Mouse (Mus musculus): ENCODE data around the gene Rock2. TPM values are rescaled to one million over a fixed set of nuclear protein-coding genes. Genes with fewer than 3 reads are reported as not detected.

Gene Rock2
- polyA plus RNA-seq, 1 experiment from 2014 or later = 15.6 TPM

DNA sequence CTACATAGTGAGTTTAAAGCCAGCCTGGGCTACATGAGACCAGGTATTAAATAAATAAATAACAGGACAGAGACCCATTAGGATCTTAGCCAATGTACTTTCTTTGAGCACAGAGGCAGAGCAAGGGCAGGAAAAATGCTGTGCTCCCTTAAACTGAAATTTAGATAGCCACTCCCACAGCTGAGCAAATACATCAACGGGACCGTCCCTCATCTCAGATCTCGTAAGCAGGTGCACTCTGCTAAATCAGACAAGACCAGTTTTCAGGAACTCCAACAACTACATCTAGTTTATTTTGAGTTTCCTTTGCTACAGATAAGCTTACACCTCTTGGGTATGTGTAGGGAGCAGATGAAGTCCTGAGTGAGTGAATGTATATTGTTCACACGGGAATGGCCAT lies 36.6 kb upstream of the Rock2 start:
- no peak overlapping the region for H3K27ac ChIP-seq (ENCODE audit: low read length)
- no peak overlapping the region for H3K4me2 ChIP-seq (ENCODE audit: low read length)
- no peak overlapping the region for H3K9ac ChIP-seq (replicated peaks; ENCODE audit: low read depth, low read length)
- 92% methylated on average over 4 of the region's 4 CpGs for WGBS
- no peaks in the 10 kb centered on the region for H3K9me3 ChIP-seq (ENCODE audit: control insufficient read depth, low read length)
- H3K36me3 ChIP-seq (ENCODE audit: control insufficient read depth, insufficient read depth) = no peaks in the 10 kb centered on the region
- H3K4me3 ChIP-seq (replicated peaks; ENCODE audit: low read length) = no peak overlapping the region
- ATAC-seq = no peak
- peaks cover 6% of the 10 kb centered on the region for H3K4me1 ChIP-seq (replicated peaks; ENCODE audit: control insufficient read depth, insufficient read depth, low read length)
- H3K27me3 ChIP-seq (replicated peaks; ENCODE audit: control insufficient read depth, insufficient read depth, low read length) = no peaks in the 10 kb centered on the region

DNA sequence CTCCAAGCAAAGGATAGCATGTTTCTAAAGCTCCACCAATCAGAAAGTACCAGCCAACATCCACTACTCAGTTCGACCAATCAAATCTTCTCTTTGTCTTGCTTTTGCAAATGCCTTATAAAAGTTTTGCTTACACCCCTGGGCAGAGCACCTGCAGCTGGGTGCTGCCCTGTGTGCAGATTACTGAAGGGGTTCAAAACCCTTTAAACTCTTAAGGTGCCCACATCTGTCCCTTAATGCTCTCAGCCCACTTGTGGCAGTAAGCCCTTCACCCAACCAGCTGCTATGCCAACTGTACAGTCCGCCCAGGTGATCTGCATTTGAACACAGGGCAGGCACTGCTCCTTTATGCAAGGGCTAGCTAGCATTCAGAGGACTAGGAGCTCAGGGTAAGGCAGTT lies 34.9 kb upstream of the Rock2 start:
- 83% methylated on average over 2 of the region's 2 CpGs for WGBS
- Histone ChIP-seq H3K36me3 (ENCODE audit: control insufficient read depth, insufficient read depth) (no peaks in the 10 kb centered on the region), H3K4me3 (replicated peaks; ENCODE audit: low read length) (no peak overlapping the region), H3K9ac (replicated peaks; ENCODE audit: low read depth, low read length) (no peak overlapping the region), H3K4me2 (ENCODE audit: low read length) (no peak overlapping the region), H3K9me3 (ENCODE audit: control insufficient read depth, low read length) (no peaks in the 10 kb centered on the region), H3K27me3 (replicated peaks; ENCODE audit: control insufficient read depth, insufficient read depth, low read length) (no peaks in the 10 kb centered on the region), H3K27ac (ENCODE audit: low read length) (no peak overlapping the region), H3K4me1 (replicated peaks; ENCODE audit: control insufficient read depth, insufficient read depth, low read length) (peaks cover 6% of the 10 kb centered on the region)
- no peak for ATAC-seq

DNA sequence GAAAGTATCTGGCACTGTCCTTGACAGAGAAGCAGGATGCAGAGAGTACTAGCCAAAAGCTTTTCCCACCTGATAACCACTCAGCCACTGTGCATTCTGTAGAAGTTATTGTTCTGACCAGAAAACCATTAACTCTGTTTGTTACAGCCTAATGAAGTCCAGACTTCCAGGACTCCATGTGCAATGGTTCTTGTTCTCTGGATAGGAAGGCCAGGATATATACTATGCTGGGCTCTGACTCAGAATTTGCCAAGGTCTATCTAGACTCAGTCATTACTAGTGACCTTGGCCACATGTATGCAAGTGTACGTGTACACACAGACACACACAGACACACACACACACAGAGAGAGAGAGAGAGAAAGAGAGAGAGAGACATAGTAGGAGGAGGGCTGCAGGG lies 34.2 kb upstream of the Rock2 start:
- Histone ChIP-seq H3K27ac (ENCODE audit: low read length) (no peak overlapping the region), H3K4me1 (replicated peaks; ENCODE audit: control insufficient read depth, insufficient read depth, low read length) (peaks cover 6% of the 10 kb centered on the region), H3K36me3 (ENCODE audit: control insufficient read depth, insufficient read depth) (no peaks in the 10 kb centered on the region), H3K27me3 (replicated peaks; ENCODE audit: control insufficient read depth, insufficient read depth, low read length) (no peaks in the 10 kb centered on the region), H3K9me3 (ENCODE audit: control insufficient read depth, low read length) (no peaks in the 10 kb centered on the region), H3K4me3 (replicated peaks; ENCODE audit: low read length) (no peak overlapping the region), H3K4me2 (ENCODE audit: low read length) (no peak overlapping the region), H3K9ac (replicated peaks; ENCODE audit: low read depth, low read length) (no peak overlapping the region)
- no peak for ATAC-seq
- 72% methylated on average over 1 of the region's 1 CpGs for WGBS

DNA sequence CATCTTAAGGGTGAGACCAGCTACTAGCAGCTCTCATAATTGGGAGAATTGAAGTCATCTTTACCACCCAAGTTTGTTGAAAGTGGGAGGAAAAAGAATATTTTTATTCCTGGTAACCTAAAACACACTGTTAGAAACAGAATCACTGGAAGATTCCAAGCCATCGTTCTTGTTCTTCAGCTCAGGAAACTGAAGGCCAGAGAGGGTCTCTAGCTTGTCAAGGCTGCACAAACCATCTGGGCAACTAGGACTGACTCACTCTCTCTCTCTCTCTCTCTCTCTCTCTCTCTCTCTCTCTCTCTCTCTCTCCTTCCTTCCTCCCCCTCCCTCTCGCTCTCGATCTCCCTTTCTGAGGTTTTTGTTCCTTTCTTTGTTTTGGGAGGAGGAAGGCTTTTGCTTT lies 33.7 kb upstream of the Rock2 start:
- Histone ChIP-seq H3K27ac (ENCODE audit: low read length) (no peak overlapping the region), H3K4me1 (replicated peaks; ENCODE audit: control insufficient read depth, insufficient read depth, low read length) (peaks cover 2% of the 10 kb centered on the region), H3K9ac (replicated peaks; ENCODE audit: low read depth, low read length) (no peak overlapping the region), H3K27me3 (replicated peaks; ENCODE audit: control insufficient read depth, insufficient read depth, low read length) (no peaks in the 10 kb centered on the region), H3K4me3 (replicated peaks; ENCODE audit: low read length) (no peak overlapping the region), H3K9me3 (ENCODE audit: control insufficient read depth, low read length) (no peaks in the 10 kb centered on the region), H3K36me3 (ENCODE audit: control insufficient read depth, insufficient read depth) (no peaks in the 10 kb centered on the region), H3K4me2 (ENCODE audit: low read length) (no peak overlapping the region)
- no peak for ATAC-seq
- WGBS = 57% methylated on average over 3 of the region's 3 CpGs

DNA sequence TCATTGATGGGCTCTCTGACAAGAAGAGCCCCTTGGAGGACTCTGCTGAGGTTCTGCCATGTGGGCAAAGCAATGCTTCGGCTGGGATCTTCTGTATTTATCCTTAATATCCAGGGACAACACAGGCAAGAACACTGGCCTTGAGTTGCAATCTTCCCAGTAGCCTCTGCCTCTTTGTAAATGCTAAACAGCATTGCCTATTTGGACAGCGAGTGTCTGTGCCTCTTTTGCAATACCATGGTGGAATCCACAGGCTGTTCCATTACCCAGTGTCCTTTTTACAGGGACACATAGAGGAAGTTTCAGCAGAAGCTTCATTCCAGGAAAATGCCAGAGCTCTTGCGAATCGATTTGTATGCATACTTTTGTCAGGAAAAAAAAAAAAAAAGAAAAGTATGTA lies 30.2 kb upstream of the Rock2 start:
- H3K27me3 ChIP-seq (replicated peaks; ENCODE audit: control insufficient read depth, insufficient read depth, low read length) = no peaks in the 10 kb centered on the region
- no peak overlapping the region for H3K4me2 ChIP-seq (ENCODE audit: low read length)
- no peaks in the 10 kb centered on the region for H3K9me3 ChIP-seq (ENCODE audit: control insufficient read depth, low read length)
- no peak overlapping the region for H3K27ac ChIP-seq (ENCODE audit: low read length)
- H3K36me3 ChIP-seq (ENCODE audit: control insufficient read depth, insufficient read depth) = no peaks in the 10 kb centered on the region
- H3K4me1 ChIP-seq (replicated peaks; ENCODE audit: control insufficient read depth, insufficient read depth, low read length) = no peaks in the 10 kb centered on the region
- 88% methylated on average over 4 of the region's 4 CpGs for WGBS
- no peak overlapping the region for H3K9ac ChIP-seq (replicated peaks; ENCODE audit: low read depth, low read length)
- ATAC-seq = no peak
- no peak overlapping the region for H3K4me3 ChIP-seq (replicated peaks; ENCODE audit: low read length)

DNA sequence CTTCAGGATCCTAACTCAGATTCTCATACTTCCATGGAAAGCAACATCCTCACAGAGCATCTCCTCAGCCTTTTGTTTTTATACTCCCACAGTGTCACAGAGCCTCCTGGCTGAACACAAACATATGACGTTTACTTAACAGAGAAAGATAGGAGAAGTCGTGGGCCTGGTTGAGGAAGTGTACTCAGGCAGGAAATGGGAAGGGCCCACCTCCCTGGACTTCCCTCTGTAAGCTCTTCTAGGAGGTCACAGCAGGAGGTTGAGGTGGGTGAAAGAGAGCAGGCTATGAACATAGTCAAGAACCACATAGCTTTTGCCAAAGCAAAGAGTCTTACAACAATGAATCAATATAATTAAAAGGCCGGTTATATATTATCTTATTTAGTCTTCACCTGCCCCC lies 28.8 kb upstream of the Rock2 start:
- H3K4me2 ChIP-seq (ENCODE audit: low read length) = no peak overlapping the region
- peaks cover 4% of the 10 kb centered on the region for H3K4me1 ChIP-seq (replicated peaks; ENCODE audit: control insufficient read depth, insufficient read depth, low read length)
- no peaks in the 10 kb centered on the region for H3K36me3 ChIP-seq (ENCODE audit: control insufficient read depth, insufficient read depth)
- H3K27me3 ChIP-seq (replicated peaks; ENCODE audit: control insufficient read depth, insufficient read depth, low read length) = no peaks in the 10 kb centered on the region
- H3K4me3 ChIP-seq (replicated peaks; ENCODE audit: low read length) = no peak overlapping the region
- H3K9me3 ChIP-seq (ENCODE audit: control insufficient read depth, low read length) = no peaks in the 10 kb centered on the region
- H3K9ac ChIP-seq (replicated peaks; ENCODE audit: low read depth, low read length) = no peak overlapping the region
- no peak for ATAC-seq
- WGBS = 85% methylated on average over 3 of the region's 3 CpGs
- no peak overlapping the region for H3K27ac ChIP-seq (ENCODE audit: low read length)

DNA sequence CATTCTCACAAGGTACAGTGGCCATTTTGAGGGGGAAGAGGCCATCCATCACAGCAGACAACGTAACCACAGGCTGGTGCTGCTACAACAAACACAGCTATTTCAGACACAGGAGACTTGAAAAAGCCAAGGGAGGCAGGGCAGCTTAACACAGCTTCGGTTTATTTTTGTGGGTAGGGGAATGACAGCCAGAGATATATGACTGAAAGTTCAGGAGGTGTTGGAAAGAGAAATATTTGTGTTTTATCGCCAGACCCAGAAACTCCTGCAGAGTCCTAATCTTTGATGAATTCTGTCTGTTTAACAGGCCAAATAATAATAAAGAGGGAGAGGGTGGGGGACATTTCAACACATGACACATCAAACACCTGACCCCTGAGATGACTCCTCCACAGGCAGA lies 28.2 kb upstream of the Rock2 start:
- Histone ChIP-seq H3K9ac (replicated peaks; ENCODE audit: low read depth, low read length) (no peak overlapping the region), H3K4me3 (replicated peaks; ENCODE audit: low read length) (no peak overlapping the region), H3K4me1 (replicated peaks; ENCODE audit: control insufficient read depth, insufficient read depth, low read length) (peaks cover 4% of the 10 kb centered on the region), H3K27me3 (replicated peaks; ENCODE audit: control insufficient read depth, insufficient read depth, low read length) (no peaks in the 10 kb centered on the region), H3K4me2 (ENCODE audit: low read length) (no peak overlapping the region), H3K36me3 (ENCODE audit: control insufficient read depth, insufficient read depth) (no peaks in the 10 kb centered on the region), H3K27ac (ENCODE audit: low read length) (no peak overlapping the region), H3K9me3 (ENCODE audit: control insufficient read depth, low read length) (no peaks in the 10 kb centered on the region)
- 83% methylated on average over 3 of the region's 3 CpGs for WGBS
- ATAC-seq = no peak

DNA sequence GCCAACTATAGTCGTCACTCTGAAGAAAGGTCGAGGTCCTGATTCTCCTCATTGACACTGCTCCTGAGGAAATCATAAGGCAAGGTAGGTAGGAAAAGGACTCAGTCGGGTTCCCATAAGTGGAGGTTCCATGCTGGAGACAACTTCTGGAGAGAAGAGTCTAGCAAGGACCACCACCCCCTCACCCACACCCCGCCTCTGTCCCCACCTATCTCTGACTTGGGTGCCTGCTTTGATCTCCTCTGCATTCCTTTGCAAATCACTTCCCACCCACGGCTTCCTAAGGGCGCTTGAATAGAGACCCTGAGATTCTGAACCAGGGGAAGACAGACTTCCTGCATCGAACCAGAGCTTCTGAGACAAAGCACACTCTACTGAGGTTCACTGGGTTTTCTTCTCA lies 27.4 kb upstream of the Rock2 start:
- WGBS = 74% methylated on average over 7 of the region's 7 CpGs
- Histone ChIP-seq H3K9ac (replicated peaks; ENCODE audit: low read depth, low read length) (no peak overlapping the region), H3K4me1 (replicated peaks; ENCODE audit: control insufficient read depth, insufficient read depth, low read length) (peaks cover 4% of the 10 kb centered on the region), H3K27me3 (replicated peaks; ENCODE audit: control insufficient read depth, insufficient read depth, low read length) (no peaks in the 10 kb centered on the region), H3K9me3 (ENCODE audit: control insufficient read depth, low read length) (no peaks in the 10 kb centered on the region), H3K36me3 (ENCODE audit: control insufficient read depth, insufficient read depth) (no peaks in the 10 kb centered on the region), H3K4me2 (ENCODE audit: low read length) (no peak overlapping the region), H3K4me3 (replicated peaks; ENCODE audit: low read length) (no peak overlapping the region), H3K27ac (ENCODE audit: low read length) (no peak overlapping the region)
- ATAC-seq = no peak

DNA sequence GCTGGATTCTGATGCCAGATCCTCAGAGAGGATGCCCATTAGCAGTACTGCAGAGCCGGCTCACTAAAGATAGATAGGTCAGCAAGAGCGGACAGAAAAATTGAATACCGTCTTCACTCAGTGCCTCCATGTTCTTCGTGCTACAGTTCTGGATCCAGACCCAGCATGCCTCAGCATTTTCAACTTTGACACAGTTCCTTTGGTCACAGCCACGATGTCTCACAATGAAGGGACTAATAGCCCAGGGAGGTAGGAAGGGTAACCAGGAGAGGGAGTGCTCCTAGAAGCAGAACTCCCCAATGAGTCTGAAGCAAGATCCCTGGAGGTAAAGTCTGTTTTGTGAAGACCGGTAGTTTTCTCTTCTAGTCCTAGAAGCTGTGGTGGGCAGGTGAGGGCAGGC lies 26.1 kb upstream of the Rock2 start:
- Histone ChIP-seq H3K27me3 (replicated peaks; ENCODE audit: control insufficient read depth, insufficient read depth, low read length) (no peaks in the 10 kb centered on the region), H3K4me2 (ENCODE audit: low read length) (no peak overlapping the region), H3K4me3 (replicated peaks; ENCODE audit: low read length) (no peak overlapping the region), H3K4me1 (replicated peaks; ENCODE audit: control insufficient read depth, insufficient read depth, low read length) (peaks cover 4% of the 10 kb centered on the region), H3K36me3 (ENCODE audit: control insufficient read depth, insufficient read depth) (no peaks in the 10 kb centered on the region), H3K9ac (replicated peaks; ENCODE audit: low read depth, low read length) (no peak overlapping the region), H3K9me3 (ENCODE audit: control insufficient read depth, low read length) (no peaks in the 10 kb centered on the region), H3K27ac (ENCODE audit: low read length) (no peak overlapping the region)
- 82% methylated on average over 6 of the region's 6 CpGs for WGBS
- no peak for ATAC-seq

DNA sequence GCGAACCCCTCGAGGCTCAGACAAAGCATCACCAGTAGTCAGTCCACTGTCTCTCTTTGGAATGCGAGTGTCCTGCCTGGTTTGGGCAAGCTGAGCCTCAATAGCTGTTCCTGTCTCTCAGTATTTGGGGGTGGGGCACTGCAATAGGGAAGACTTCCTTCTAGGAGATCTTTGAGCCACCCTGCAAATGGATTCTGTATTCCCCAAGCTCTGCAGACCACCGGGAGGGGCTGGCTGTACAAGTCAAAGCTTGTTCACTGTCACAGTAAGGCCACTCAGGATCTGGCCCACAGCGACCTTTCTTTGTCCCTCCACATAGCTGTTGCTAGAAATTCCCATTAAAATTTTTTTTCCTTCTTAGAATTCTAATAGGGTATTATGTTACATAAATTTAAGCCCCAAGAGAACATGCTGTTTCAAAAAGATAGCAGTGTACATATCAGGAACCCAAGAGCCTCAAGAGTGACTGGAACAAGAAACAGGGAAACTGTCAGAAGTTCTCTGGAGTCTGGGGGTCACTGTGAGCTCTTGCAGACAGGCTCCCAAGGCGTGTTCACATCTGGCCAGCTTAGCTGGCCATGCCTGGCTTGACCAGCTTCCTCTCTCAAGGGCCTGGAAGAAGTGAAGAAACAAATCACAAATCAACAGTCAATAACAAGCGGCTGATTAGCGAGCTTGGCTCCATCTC lies 25.5 kb upstream of the Rock2 start:
- ATAC-seq = no peak
- Histone ChIP-seq H3K27me3 (replicated peaks; ENCODE audit: control insufficient read depth, insufficient read depth, low read length) (no peaks in the 10 kb centered on the region), H3K4me2 (ENCODE audit: low read length) (no peak overlapping the region), H3K9me3 (ENCODE audit: control insufficient read depth, low read length) (no peaks in the 10 kb centered on the region), H3K4me3 (replicated peaks; ENCODE audit: low read length) (no peak overlapping the region), H3K9ac (replicated peaks; ENCODE audit: low read depth, low read length) (no peak overlapping the region), H3K4me1 (replicated peaks; ENCODE audit: control insufficient read depth, insufficient read depth, low read length) (peaks cover 4% of the 10 kb centered on the region), H3K36me3 (ENCODE audit: control insufficient read depth, insufficient read depth) (no peaks in the 10 kb centered on the region), H3K27ac (ENCODE audit: low read length) (no peak overlapping the region)
- WGBS = 78% methylated on average over 8 of the region's 8 CpGs

Data from forebrain, embryonic 16.5 days (tissue).